Mouse (Mus musculus) heart, adult 11 months (tissue): ENCODE measurements around the gene Frem2.

Experiments used
- DNase-seq: peaks from one replicate; pipeline ENCODE4 v3.0.0; 2022

Gene Frem2

GRCm38 (mm10) chr3:53656878-53657561, at the start of gene Frem2:
Gene Frem2 (minus strand): TSS chr3:53657355.
- peak; percentile 99 for DNase-seq

GRCm38 (mm10) chr3:53705992-53706495, 48.9 kb upstream of the Frem2 start:
- DNase-seq: no peak

GRCm38 (mm10) chr3:53703126-53703505, 46.0 kb upstream of the Frem2 start:
- DNase-seq: no peak

GRCm38 (mm10) chr3:53702421-53703125, 45.4 kb upstream of the Frem2 start:
- no peak for DNase-seq

- no peak for DNase-seq
Observed at GRCm38 (mm10) chr3:53701940-53702339, 44.8 kb upstream of the Frem2 start.

- DNase-seq: no peak
Observed at GRCm38 (mm10) chr3:53687776-53688175, 30.6 kb upstream of the Frem2 start.

GRCm38 (mm10) chr3:53682244-53682643, 25.1 kb upstream of the Frem2 start:
- no peak for DNase-seq

- DNase-seq: no peak
Observed at GRCm38 (mm10) chr3:53680816-53681215, 23.7 kb upstream of the Frem2 start.

- DNase-seq: no peak
Observed at GRCm38 (mm10) chr3:53674225-53674624, 17.1 kb upstream of the Frem2 start.

- no peak for DNase-seq
Observed at GRCm38 (mm10) chr3:53669736-53670135, 12.6 kb upstream of the Frem2 start.

GRCm38 (mm10) chr3:53657744-53658534, 784 bp upstream of the Frem2 start:
- DNase-seq: no peak

GRCm38 (mm10) chr3:53656328-53656877, 752 bp downstream of the Frem2 start:
- no peak for DNase-seq

- peak; percentile 85 for DNase-seq
Observed at GRCm38 (mm10) chr3:53655343-53655742, 1.8 kb downstream of the Frem2 start.

GRCm38 (mm10) chr3:53650003-53650748, 7.0 kb downstream of the Frem2 start:
- no peak for DNase-seq

GRCm38 (mm10) chr3:53649425-53649824, 7.7 kb downstream of the Frem2 start:
- DNase-seq: no peak

- DNase-seq: no peak
Observed at GRCm38 (mm10) chr3:53648902-53649301, 8.3 kb downstream of the Frem2 start.

GRCm38 (mm10) chr3:53635948-53636347, 21.2 kb downstream of the Frem2 start:
- peak; percentile 94 for DNase-seq

GRCm38 (mm10) chr3:53631126-53631525, 26.0 kb downstream of the Frem2 start:
- DNase-seq: peak; percentile 89

- DNase-seq: no peak
Observed at GRCm38 (mm10) chr3:53630630-53631029, 26.5 kb downstream of the Frem2 start.

GRCm38 (mm10) chr3:53629966-53630365, 27.2 kb downstream of the Frem2 start:
- peak; percentile 22 for DNase-seq

- no peak for DNase-seq
Observed at GRCm38 (mm10) chr3:53623222-53623621, 33.9 kb downstream of the Frem2 start.

- no peak for DNase-seq
Observed at GRCm38 (mm10) chr3:53620978-53621377, 36.2 kb downstream of the Frem2 start.
